Mouse (Mus musculus): Measurements from ENCODE around the gene Rcc1.

GRCm38 (mm10) chr4:132350123-132350740 lies 3.2 kb downstream of the Rcc1 start:
- TF ChIP-seq EP300 (IDR thresholded peaks at IDR 0.05; ENCODE audit: low read depth): no peak
- TF ChIP-seq CTCF (IDR thresholded peaks at IDR 0.05; ENCODE audit: low read depth): no peak

All from heart, postnatal 0 days (tissue).